Mouse (Mus musculus) testis, postnatal 10 days (tissue): ENCODE measurements around the gene Arl16.

Source experiments
- DNase-seq: peaks from one replicate; pipeline ENCODE4 v3.0.0; 2021; ENCODE audit warnings: low spot score

The Arl16 gene

DNA sequence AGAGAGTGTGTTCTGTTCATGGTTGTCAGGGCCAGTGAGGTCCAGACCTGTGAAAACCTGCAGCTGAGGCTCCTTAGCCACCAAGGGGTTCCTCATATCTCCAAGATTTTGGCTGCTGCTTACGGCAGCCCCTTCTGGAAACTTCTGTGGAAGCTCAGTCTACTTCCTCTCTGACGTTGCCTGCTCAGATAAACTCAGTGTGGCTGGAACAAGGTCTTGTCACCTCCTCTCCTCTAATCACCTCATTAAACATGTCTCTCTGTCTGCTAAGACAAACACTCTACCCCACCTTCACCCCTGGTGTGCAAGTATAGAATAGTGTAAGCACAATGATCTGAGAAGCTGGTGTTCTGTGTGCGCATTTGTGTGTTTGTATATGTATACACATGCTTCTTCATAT lies 21.9 kb downstream of the Arl16 start:
- DNase-seq, result no peak

DNA sequence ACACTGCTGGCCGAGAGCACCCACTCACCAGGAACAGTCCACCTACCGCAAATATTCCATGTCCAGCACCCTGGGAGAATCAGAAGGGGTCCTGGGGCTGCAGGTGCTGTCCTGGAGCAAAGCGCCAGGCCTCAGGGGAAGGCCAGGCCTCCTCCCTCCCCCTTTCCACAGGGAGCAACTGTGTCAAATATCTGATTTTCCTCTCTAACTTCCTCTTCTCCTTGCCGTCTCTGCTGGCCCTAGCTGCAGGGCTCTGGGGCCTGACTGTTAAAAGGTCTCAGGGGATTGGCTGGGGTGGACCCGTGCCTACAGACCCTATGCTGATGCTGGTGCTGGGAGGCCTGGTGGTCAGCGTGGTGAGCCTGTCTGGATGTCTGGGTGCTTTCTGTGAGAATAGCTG lies 23.3 kb downstream of the Arl16 start:
- DNase-seq, result no peak

DNA sequence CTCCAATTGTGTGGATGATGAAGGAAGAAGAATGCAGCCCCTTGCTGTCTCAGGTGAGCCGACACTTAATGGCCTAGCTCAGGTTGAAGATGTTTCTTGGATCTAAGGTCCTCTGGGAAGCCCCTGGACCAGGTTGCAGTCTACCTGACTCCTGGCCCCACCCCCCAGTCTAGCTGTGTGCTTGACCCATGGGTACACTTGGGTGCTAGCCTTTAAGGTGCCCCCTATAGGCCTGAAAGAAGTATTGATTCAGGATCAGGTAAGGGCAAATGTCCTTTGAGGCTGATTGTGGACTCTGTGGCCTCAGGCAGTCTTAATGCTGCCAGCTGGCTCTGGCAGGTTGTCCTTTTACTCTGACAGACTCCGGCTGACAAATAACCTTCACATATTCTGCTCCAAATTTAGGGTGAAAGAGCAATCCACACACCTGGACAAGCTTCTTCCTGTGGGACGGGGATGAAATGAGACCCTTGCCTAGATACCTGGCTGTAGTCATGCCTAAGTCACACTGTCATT lies 24.6 kb downstream of the Arl16 start:
- no peak for DNase-seq

DNA sequence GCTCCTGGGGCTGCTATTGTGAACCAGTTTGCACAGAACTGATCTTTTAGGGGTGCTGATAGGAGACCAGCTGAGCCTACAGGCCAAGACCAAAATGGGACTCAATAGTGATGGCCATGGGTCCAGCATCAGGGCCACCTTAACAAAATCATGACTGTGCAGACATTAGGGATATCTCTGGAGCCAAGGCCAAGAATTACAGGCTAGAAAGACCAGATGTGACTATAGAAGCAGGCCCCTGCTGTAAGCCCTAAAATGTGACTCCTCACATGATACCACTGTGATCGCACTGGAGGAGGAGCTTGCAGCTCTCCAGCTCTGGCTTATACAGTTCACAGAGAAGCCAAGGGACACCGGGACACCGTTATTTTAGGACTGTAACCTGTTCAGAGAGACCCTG lies 25.1 kb downstream of the Arl16 start, which contains the start of gene Tspan10:
TSS of gene Tspan10 (plus strand) at position 301 of the 400 bp plus-strand sequence.
- DNase-seq, result no peak

DNA sequence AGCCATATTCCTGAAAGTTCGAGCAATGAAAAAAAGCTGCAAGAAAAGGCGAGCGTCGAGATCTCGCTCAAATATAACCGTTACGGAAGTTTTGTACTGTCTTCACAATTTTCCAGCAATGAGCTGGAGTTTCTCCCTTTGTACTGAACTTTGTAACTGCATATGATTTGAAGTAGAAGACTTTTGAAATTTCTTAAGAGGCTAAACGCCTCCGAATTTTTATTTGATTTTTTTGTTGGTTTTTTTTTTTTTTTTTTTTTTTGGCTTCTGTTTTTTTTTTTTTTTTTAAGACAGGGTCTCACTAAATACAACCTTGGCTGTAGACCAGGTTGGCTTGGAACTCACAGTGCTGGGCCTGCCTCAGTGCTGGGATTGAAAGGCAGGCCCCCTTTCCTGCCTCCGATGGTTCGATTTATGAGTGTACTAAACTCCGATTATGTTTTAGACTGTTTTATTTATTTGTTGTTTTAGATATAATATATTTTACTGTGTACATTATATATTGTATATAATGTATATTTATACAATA lies 29.5 kb downstream of the Arl16 start:
- no peak for DNase-seq

DNA sequence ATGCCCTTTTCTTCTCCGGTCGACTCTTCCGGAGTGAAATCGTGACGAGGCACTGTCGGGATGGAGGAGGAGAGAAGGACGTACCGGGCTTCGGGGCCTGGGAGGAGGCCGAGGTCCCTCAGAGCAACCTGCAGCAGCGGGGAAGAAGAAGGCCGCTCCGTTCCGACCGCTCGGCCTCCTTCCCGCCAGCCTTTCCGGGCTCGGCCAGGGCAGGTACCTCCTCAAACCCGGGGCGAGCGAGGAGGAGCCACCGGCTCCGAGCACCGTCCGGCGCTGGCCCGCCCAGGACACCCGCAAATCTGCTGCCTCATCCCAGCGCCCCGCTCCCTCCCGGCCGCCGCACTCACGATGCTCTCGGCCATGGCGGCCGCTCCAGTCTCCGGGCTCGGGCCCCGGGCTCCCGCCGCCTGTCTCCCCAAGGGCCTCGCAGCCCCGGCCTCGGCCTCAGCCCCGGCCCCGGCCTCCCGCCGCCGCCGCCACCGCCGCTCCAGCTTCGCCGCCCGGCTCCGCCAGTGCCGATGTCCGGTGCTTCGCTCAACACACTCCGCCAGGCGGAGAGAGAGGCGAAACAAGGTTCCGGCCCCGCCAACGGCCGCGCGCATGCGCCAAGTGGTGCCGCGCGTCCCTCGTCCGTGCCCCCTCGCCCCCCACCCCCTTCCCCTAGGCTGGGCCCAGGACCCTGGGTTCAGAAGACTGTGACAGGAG lies 30.1 kb downstream of the Arl16 start, which contains the start of gene Nploc4:
TSS of gene Nploc4 (minus strand) at position 557 of the 705 bp plus-strand sequence.
- DNase-seq, result peak; percentile 93

DNA sequence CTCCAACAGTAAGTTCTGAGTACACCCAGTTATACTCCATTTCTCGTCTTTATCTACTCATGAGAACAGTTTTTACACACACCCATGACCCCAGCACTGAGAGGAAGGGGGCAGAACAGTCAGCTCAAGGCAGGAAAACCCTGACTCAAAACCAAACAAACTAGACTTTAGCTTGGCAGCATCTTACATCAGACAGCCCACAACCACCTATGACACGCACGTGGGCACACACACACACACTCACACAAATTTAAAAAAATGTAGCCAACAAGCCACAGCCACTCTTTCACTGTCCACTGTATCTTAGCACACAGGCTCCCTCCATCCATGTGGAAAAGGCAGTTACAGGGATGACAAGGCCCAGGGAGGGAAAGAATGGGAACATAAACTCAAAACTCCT lies 40.7 kb downstream of the Arl16 start:
- DNase-seq, result no peak

DNA sequence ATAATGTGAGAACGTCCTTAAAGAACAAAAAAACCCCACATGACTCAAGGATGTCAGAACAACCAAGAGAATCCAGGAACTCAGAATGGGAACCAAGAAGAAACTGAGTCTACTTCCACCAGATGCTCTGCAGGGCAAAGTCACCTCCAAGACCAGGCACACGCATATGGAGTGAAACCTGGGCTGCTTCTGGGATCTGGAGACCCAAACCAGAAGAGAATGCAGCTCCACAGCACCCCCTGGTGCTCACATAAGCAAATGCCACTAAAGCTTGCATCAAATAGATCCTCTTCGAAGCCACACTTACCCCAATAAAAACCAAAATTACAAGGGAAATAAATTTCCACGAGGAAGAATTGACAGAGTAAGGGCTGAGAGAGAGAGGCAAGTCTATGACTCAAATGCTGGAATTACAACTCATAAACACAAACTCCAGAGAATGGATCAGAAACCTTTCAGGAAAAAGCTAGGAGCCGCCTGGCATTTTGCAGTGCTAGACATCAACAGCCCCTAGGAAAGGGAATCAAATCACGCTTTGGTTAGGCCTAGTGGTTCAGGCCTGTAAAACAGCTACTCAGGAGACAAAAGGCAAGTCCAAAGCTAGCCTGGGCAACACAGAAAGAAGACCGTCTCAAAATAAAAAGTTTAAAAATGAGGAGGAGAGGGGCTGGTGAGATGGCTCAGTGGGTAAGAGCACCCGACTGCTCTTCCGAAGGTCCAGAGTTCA lies 43.7 kb downstream of the Arl16 start:
- peak; percentile 84 for DNase-seq

DNA sequence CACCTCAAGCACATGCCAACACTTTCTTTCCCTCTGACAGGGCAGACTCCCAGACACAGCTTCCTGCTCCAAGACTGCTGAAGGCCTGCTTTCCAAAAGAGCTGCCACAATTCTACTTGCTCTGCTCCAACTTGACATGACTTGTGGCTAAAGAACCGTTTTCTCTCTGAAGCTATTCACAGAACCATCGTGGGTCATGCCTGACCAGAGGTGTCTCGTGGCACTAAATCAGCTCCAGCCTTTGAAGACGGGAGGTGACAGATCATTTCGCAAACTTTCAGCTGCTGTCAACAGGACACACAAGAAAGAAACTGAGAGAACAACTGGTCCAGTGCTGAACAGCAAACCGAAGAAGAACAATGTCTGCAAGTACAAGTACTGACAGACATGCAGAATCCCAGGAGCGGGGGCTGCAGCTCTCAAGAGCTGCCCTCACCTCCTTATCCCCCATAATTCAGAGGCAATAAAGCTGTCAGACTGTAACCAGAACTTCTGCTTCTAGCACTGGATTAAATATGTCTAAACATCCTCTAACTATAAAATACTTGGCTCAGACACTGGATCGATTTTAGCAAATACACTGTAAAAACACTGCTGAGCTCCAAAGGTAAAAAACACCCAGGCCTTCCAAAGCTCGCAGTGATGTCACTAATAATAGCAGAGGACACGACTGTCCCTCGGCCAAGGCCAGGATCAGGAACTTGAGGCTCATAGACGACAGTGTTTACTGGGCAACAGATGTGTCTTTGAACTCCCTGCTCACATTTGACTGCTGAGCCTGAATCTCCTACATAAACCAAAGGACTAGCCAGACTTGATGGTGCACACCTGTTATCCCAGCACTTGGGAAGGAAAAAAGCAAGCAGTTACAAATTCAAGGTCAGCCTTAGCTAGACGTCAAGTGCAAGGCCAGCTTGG lies 44.5 kb downstream of the Arl16 start:
- no peak for DNase-seq

DNA sequence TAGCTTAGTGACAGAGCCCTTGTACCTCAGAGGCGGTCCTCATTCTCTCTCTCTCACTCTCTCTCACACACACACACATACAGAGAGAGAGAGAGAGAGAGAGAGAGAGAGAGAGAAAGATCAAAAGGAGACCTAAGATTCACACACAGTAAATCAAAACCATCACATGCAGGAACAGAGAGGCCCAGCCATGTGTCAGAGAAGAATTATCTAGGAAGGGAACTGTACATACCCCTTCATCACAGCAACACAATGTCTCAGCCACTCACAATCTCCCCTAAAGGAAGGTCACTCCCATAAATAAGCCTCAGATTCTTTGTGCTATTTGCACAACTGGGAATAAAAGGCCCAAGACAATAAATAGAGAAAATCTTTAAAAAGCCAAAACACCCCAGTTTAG lies 48.8 kb downstream of the Arl16 start:
- DNase-seq, result no peak

DNA sequence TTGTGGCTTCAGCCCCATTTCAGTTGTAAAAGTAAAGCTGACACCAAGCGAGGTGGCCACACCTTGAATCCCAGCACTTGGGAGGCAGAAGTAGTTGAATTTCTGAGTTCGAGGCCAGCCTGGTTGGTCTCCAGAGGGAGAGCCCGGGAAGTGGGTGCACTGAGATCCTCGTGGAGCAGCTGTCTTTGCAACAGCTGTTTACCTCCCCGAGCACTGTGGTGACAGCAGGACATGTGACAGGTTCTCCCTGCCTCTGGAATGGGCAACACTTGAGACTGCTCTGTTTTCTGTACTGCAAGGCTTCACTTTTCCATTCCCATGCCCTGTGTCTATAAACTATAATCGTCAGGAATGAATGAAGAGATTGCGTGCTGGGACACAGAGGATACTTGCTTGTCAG lies 49.6 kb downstream of the Arl16 start:
- DNase-seq, result no peak
